Mouse (Mus musculus): ENCODE data around the gene Msh4.

- no peak for TF ChIP-seq JUN (IDR thresholded peaks at IDR 0.05; ENCODE audit: insufficient read depth, low read depth, low read length)
- TF ChIP-seq POLR2A (IDR thresholded peaks at IDR 0.05; ENCODE audit: low read depth, low read length) = no peak
- TF ChIP-seq NELFE (IDR thresholded peaks at IDR 0.05; ENCODE audit: low read depth, low read length) = no peak
These were observed 20.4 kb upstream of the Msh4 start for GRCm38 (mm10) chr3:153926333-153926732.
